Mouse (Mus musculus): ENCODE results near the gene Traf2. TPM values are rescaled to one million over a fixed set of nuclear protein-coding genes. Genes with fewer than 3 reads are reported as not detected.

The Traf2 gene
- total RNA-seq, 2 experiments from 2014 or later = 7.5 to 8.6 TPM

Other genes with a start within 250 kb of the Traf2 start
- 100 to 1,000 TPM; 163 to 186 TPM for gene Grin1, start 227.8 kb downstream of the Traf2 start, total RNA-seq (2021)
- 10 to 100 TPM; 51.0 to 61.3 TPM for gene Man1b1, start 214.6 kb downstream of the Traf2 start, total RNA-seq (2021)
- gene Dpp7, start 190.6 kb downstream of the Traf2 start, total RNA-seq (2021) = 10 to 100 TPM; 23.0 to 27.3 TPM
- gene Uap1l1, start 181.3 kb downstream of the Traf2 start, total RNA-seq (2021) = 1 to 10 TPM; 6.5 to 7.3 TPM
- gene Sapcd2, start 174.6 kb downstream of the Traf2 start, total RNA-seq (2021) = 10 to 100 TPM; 11.7 to 11.8 TPM
- gene Entpd2, start 151.1 kb downstream of the Traf2 start, total RNA-seq (2021) = 1 to 10 TPM; 6.8 to 7.2 TPM
- gene Npdc1, start 147.6 kb downstream of the Traf2 start, total RNA-seq (2021) = 100 to 1,000 TPM; 478 to 490 TPM
- gene Fut7, start 123.7 kb downstream of the Traf2 start, total RNA-seq (2021) = under 1 TPM in 1 of 2 experiments, not detected in 1; 0.16 TPM
- 10 to 100 TPM; 78.4 to 99.2 TPM for gene Abca2, start 118.2 kb downstream of the Traf2 start, total RNA-seq (2021)
- under 1 TPM in 1 of 2 experiments, not detected in 1; 0.52 TPM for gene Clic3, start 90.1 kb downstream of the Traf2 start, total RNA-seq (2021)
- 10 to 100 TPM; 83.1 to 92.4 TPM for gene Paxx, start 85.8 kb downstream of the Traf2 start, total RNA-seq (2021)
- gene Ptgds, start 76.9 kb downstream of the Traf2 start, total RNA-seq (2021) = 100 to 1,000 TPM; 665 to 881 TPM
- gene Lcn12, start 53.0 kb downstream of the Traf2 start, total RNA-seq (2021) = not detected
- 100 to 1,000 TPM; 117 TPM for gene Fbxw5, start 46.2 kb downstream of the Traf2 start, total RNA-seq (2021)
- gene C8g, start 45.2 kb downstream of the Traf2 start, total RNA-seq (2021) = 1 to 10 TPM in 1 of 2 experiments, under 1 TPM in 1; 0.98 to 1.3 TPM
- gene Edf1, start 10.9 kb upstream of the Traf2 start, total RNA-seq (2021) = 100 to 1,000 TPM; 154 to 155 TPM
- gene Mamdc4, start 27.9 kb upstream of the Traf2 start, total RNA-seq (2021) = 1 to 10 TPM; 1.8 to 2.9 TPM
- 10 to 100 TPM; 77.1 to 79.5 TPM for gene Phpt1, start 28.3 kb upstream of the Traf2 start, total RNA-seq (2021)
- gene Ajm1, start 34.8 kb upstream of the Traf2 start, total RNA-seq (2021) = 10 to 100 TPM; 49.0 to 59.4 TPM
- 10 to 100 TPM; 85.9 to 87.1 TPM for gene Rabl6, start 61.6 kb upstream of the Traf2 start, total RNA-seq (2021)
- not detected for gene Ccdc183, start 70.7 kb upstream of the Traf2 start, total RNA-seq (2021)
- 10 to 100 TPM; 21.7 to 27.1 TPM for gene Tmem141, start 75.1 kb upstream of the Traf2 start, total RNA-seq (2021)
- gene Fcna, start 81.1 kb upstream of the Traf2 start, total RNA-seq (2021) = 1 to 10 TPM; 1.0 to 1.6 TPM
- gene Lcn8, start 106.2 kb upstream of the Traf2 start, total RNA-seq (2021) = not detected
- gene Lcn5, start 111.0 kb upstream of the Traf2 start, total RNA-seq (2021) = not detected
- not detected for gene Lcn6, start 129.8 kb upstream of the Traf2 start, total RNA-seq (2021)
- not detected for gene Lcn10, start 135.8 kb upstream of the Traf2 start, total RNA-seq (2021)
- gene Obp2a, start 153.1 kb upstream of the Traf2 start, total RNA-seq (2021) = not detected
- 10 to 100 TPM; 75.2 to 76.6 TPM for gene Bmyc, start 159.8 kb upstream of the Traf2 start, total RNA-seq (2021)
- gene Obp2b, start 190.1 kb upstream of the Traf2 start, total RNA-seq (2021) = not detected
- not detected for gene Lcn3, start 218.6 kb upstream of the Traf2 start, total RNA-seq (2021)
- not detected for gene Lcn11, start 230.1 kb upstream of the Traf2 start, total RNA-seq (2021)
- not detected for gene Gm13539, start 235.3 kb upstream of the Traf2 start, total RNA-seq (2021)